Mouse (Mus musculus) ovary, postnatal 36 days (tissue): ENCODE results near the gene Kif17.

Source experiments
- DNase-seq: peaks from one replicate; pipeline ENCODE4 v3.0.0; 2022; ENCODE audit warnings: low spot score, mixed read lengths

The Kif17 gene

DNA sequence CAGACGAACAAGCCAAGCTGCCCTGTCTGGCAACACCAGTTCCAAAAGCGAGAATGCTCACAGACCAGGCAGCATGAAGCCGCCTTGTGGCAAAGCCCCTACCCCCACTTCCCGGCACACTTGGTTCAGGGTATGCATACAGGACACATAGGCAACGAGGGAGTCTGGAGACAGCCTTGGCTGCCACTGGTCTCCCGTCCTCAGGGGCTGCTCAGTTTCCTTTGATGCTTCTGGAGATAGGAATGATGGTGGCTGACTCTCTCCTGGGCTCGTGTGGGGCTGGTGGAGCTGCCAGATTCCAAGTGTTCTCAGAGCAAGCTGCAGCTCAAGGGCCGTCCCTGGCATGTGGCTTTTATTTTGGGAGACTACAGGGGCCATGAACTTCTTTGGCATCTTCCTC lies 91.2 kb downstream of the Kif17 start:
- DNase-seq, result no peak

DNA sequence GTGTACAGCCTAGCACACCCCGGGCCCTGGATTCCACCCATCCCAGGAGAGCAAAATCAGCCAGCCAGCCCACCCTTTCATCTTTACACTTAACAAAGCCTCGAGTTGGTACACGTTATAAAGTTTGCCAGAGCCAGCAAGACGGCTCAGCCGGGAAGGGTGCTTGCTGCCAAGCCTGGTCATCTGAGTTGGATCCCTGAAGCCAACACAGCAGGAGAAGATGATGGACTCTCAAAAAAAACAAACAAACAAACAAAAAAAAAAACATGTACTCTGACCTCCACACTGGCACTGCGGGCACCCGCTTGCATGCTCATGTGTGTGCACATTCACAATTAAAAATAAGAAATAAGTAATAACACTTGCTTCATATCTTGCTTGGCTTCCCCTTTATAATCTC lies 91.8 kb downstream of the Kif17 start:
- DNase-seq, result no peak

DNA sequence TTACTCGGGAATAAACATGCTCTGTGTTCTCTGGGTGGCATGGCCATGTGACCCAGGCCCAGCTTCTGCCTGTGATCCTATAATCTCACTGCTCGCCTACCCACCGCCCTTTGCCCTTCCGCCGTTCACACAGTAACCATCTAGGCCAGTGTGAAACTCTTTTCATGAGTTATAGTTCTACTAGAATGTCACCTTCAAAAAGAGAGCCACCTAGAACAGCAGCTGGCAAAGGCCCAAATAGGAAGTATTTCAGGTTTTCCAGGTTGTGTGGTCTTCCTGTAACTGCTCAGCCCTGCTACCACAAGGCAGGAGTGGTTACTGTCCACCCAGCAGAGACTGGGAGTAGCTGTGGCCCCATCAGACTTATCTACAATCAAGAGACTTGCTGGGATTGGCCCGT lies 92.5 kb downstream of the Kif17 start:
- DNase-seq, result no peak

DNA sequence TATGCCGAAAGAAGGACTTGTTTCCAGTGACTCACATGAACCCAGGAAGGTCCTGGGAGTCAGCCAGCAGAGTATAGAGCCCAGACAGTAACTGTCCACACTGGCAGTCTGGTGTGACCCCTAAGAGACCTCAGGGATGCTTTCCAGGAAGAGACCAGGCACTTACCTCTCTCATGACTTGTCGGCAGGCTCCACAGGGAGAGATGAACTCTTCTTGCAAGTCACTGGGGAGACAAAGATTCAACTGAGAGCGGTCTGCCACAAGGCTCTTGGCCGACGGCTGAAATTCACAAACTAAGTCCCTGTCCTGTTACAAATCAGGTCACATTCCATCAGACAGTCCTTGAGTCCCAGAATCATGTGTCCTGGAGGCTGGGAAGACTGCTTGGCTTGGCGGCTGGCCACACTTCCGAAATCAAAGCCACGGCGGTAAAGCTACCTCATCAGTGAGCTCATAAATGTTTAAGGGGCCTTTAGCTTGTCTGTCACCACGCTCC lies 93.2 kb downstream of the Kif17 start:
- no peak for DNase-seq

DNA sequence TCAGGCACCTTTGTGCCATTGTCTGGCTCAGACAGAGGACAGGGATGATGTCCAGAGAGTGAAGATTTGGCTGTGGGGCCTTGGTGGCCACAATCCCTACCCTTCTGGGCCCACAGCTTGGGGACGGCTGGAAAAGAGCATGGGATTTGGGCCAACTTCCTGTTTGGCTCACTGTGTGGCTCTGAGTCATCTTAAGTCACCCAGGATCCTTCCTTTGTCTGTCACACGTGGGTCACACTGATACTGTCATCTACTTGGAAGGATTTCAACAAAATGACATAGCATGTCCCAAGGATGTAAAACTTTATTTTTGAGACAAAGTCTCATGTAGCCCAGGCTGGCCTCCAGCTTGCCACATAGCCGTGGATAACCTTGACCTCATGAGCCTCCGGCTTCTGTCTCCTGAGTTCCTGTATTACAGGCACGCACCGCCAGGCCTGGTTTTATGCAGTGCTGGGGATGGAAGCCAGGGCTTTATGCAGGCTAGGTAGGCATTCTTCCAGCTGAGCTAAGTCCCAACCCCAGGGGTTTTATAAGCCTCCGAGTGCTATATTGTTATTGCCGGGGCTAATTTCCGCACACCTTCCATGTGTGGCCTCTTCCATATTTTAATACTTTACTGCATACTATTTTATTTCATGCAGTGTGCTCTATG lies 94.8 kb downstream of the Kif17 start:
- DNase-seq, result no peak

DNA sequence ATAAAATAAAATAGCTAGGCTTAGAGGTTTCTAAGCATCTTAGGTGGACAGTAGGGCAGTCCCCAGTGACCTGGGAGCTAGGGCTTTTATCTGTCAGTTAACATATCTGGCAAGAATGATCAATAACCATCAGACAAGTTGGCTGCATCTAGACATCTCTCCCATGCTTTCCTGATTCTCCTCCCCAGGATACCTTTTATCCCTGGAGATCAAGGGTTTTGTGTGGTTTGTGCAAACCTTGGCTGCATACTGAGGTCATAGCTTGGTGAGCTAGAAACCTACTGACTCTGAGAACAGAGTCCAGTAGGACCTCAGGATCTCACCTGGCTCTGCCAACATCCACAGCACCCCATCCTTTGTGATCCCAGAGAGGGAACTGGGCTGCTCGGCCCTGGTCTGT lies 97.0 kb downstream of the Kif17 start:
- DNase-seq, result no peak

DNA sequence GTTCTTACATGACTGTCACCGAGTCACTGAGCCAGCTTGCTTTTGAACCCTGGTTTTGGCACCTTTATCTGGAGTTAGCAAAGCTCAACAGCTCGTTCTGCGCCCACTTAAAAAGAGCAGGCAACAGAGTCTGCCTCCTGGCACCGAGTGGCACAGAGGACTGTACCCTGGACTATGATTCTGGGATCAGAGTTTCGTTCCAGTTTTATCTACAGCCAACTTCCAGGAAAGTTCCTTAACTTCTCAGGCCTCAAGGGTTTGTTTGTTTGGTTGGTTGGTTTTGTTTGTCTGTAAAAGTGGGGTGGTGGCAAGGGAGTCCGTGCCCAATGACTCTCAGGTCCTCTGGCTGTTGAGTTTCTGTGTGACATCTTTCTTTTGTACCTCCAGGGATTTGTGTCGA lies 98.5 kb downstream of the Kif17 start:
- no peak for DNase-seq
